Mouse (Mus musculus): Measurements from ENCODE around the gene Lmtk2. TPM values are rescaled to one million over a fixed set of nuclear protein-coding genes. Genes with fewer than 3 reads are reported as not detected.

Gene Lmtk2
- total RNA-seq (2014; rRNA removed): 58.8 and 73.7 TPM in 2 replicates
- 6.5 and 7.1 TPM in 2 replicates for polyA plus RNA-seq (2015; fragmentation: Nextera tagmentation; extraction: Ambion mirVana)

- Histone ChIP-seq H3K9ac (replicated peaks; ENCODE audit: low read length) (peak within 1 kb of the TSS; percentile 95), H3K27me3 (ENCODE audit: insufficient read depth, low read length) (no peaks in the 10 kb centered on the region), H3K9me3 (ENCODE audit: low read length) (no peaks in the 10 kb centered on the region), H3K4me1 (ENCODE audit: insufficient read depth, low read length) (0 out of 2 replicates have a peak, but pooled peaks cover 5% of the 10 kb centered on the region), H3K4me3 (ENCODE audit: low read length) (peak within 1 kb of the TSS; percentile 99), H3K27ac (peak within 1 kb of the TSS; percentile 91), H3K4me2 (ENCODE audit: low read depth, low read length) (peak within 1 kb of the TSS; percentile 73), H3K36me3 (ENCODE audit: insufficient read depth, low read length) (no peaks in the 10 kb centered on the region)
- DNase-seq (ENCODE audit: low spot score) (peak; percentile 97), ATAC-seq (peak; percentile 100)
- TF ChIP-seq CTCF (IDR thresholded peaks at IDR 0.05; ENCODE audit: low read depth): peak; percentile 83
- under 1% methylated on average over 55 of the region's 90 CpGs for WGBS
Observed at GRCm38 (mm10) chr5:144100149-144100935, at the start of gene Lmtk2. Lmtk2 (plus strand) TSS chr5:144100436.

- no peaks in the 10 kb centered on the region for H3K4me1 ChIP-seq (ENCODE audit: insufficient read depth, low read length)
- no peaks in the 10 kb centered on the region for H3K27me3 ChIP-seq (ENCODE audit: insufficient read depth, low read length)
- H3K9ac ChIP-seq (replicated peaks; ENCODE audit: low read length): no peak overlapping the region
- no peak overlapping the region for H3K27ac ChIP-seq
- H3K36me3 ChIP-seq (ENCODE audit: insufficient read depth, low read length): no peaks in the 10 kb centered on the region
- H3K9me3 ChIP-seq (ENCODE audit: low read length): no peaks in the 10 kb centered on the region
- DNase-seq (ENCODE audit: low spot score): no peak
- TF ChIP-seq CTCF (IDR thresholded peaks at IDR 0.05; ENCODE audit: low read depth): peak; percentile 37
- ATAC-seq: no peak
- no peak overlapping the region for H3K4me2 ChIP-seq (ENCODE audit: low read depth, low read length)
- no peak overlapping the region for H3K4me3 ChIP-seq (ENCODE audit: low read length)
Observed at GRCm38 (mm10) chr5:144051268-144051667, 49.0 kb upstream of the Lmtk2 start.

GRCm38 (mm10) chr5:144053450-144053849 lies 46.8 kb upstream of the Lmtk2 start:
- Histone ChIP-seq H3K27me3 (ENCODE audit: insufficient read depth, low read length) (no peaks in the 10 kb centered on the region), H3K27ac (no peak overlapping the region), H3K4me1 (ENCODE audit: insufficient read depth, low read length) (no peaks in the 10 kb centered on the region), H3K4me2 (ENCODE audit: low read depth, low read length) (no peak overlapping the region), H3K36me3 (ENCODE audit: insufficient read depth, low read length) (no peaks in the 10 kb centered on the region), H3K4me3 (ENCODE audit: low read length) (no peak overlapping the region), H3K9me3 (ENCODE audit: low read length) (no peaks in the 10 kb centered on the region), H3K9ac (replicated peaks; ENCODE audit: low read length) (no peak overlapping the region)
- peak; percentile 16 for DNase-seq (ENCODE audit: low spot score)
- 43% methylated on average over 3 of the region's 3 CpGs for WGBS
- no peak for ATAC-seq
- no peak for TF ChIP-seq CTCF (IDR thresholded peaks at IDR 0.05; ENCODE audit: low read depth)

- DNase-seq (ENCODE audit: low spot score): no peak
- H3K4me1 ChIP-seq (ENCODE audit: insufficient read depth, low read length): no peaks in the 10 kb centered on the region
- WGBS: 86% methylated on average over 6 of the region's 6 CpGs
- no peak for TF ChIP-seq CTCF (IDR thresholded peaks at IDR 0.05; ENCODE audit: low read depth)
- H3K4me2 ChIP-seq (ENCODE audit: low read depth, low read length): no peak overlapping the region
- no peak overlapping the region for H3K9ac ChIP-seq (replicated peaks; ENCODE audit: low read length)
- no peaks in the 10 kb centered on the region for H3K9me3 ChIP-seq (ENCODE audit: low read length)
- no peak overlapping the region for H3K4me3 ChIP-seq (ENCODE audit: low read length)
- no peaks in the 10 kb centered on the region for H3K36me3 ChIP-seq (ENCODE audit: insufficient read depth, low read length)
- H3K27ac ChIP-seq: no peak overlapping the region
- H3K27me3 ChIP-seq (ENCODE audit: insufficient read depth, low read length): no peaks in the 10 kb centered on the region
- no peak for ATAC-seq
Observed at GRCm38 (mm10) chr5:144054340-144054739, 45.9 kb upstream of the Lmtk2 start.

- no peak overlapping the region for H3K27ac ChIP-seq
- no peaks in the 10 kb centered on the region for H3K4me1 ChIP-seq (ENCODE audit: insufficient read depth, low read length)
- no peaks in the 10 kb centered on the region for H3K36me3 ChIP-seq (ENCODE audit: insufficient read depth, low read length)
- no peak for TF ChIP-seq CTCF (IDR thresholded peaks at IDR 0.05; ENCODE audit: low read depth)
- H3K9ac ChIP-seq (replicated peaks; ENCODE audit: low read length): no peak overlapping the region
- WGBS: 63% methylated on average over 5 of the region's 5 CpGs
- DNase-seq (ENCODE audit: low spot score) (no peak), ATAC-seq (no peak)
- H3K4me3 ChIP-seq (ENCODE audit: low read length): no peak overlapping the region
- H3K9me3 ChIP-seq (ENCODE audit: low read length): no peaks in the 10 kb centered on the region
- no peaks in the 10 kb centered on the region for H3K27me3 ChIP-seq (ENCODE audit: insufficient read depth, low read length)
- no peak overlapping the region for H3K4me2 ChIP-seq (ENCODE audit: low read depth, low read length)
Observed at GRCm38 (mm10) chr5:144064093-144064492, 36.1 kb upstream of the Lmtk2 start.

- Histone ChIP-seq H3K9me3 (ENCODE audit: low read length) (no peaks in the 10 kb centered on the region), H3K27me3 (ENCODE audit: insufficient read depth, low read length) (no peaks in the 10 kb centered on the region), H3K27ac (no peak overlapping the region), H3K4me2 (ENCODE audit: low read depth, low read length) (no peak overlapping the region), H3K4me1 (ENCODE audit: insufficient read depth, low read length) (no peaks in the 10 kb centered on the region), H3K4me3 (ENCODE audit: low read length) (no peak overlapping the region), H3K9ac (replicated peaks; ENCODE audit: low read length) (no peak overlapping the region), H3K36me3 (ENCODE audit: insufficient read depth, low read length) (no peaks in the 10 kb centered on the region)
- WGBS: 64% methylated on average over 2 of the region's 2 CpGs
- ATAC-seq: no peak
- DNase-seq (ENCODE audit: low spot score): no peak
- TF ChIP-seq CTCF (IDR thresholded peaks at IDR 0.05; ENCODE audit: low read depth): no peak
Observed at GRCm38 (mm10) chr5:144066036-144066435, 34.2 kb upstream of the Lmtk2 start.

- no peak for ATAC-seq
- Histone ChIP-seq H3K9ac (replicated peaks; ENCODE audit: low read length) (no peak overlapping the region), H3K4me2 (ENCODE audit: low read depth, low read length) (no peak overlapping the region), H3K27me3 (ENCODE audit: insufficient read depth, low read length) (no peaks in the 10 kb centered on the region), H3K4me1 (ENCODE audit: insufficient read depth, low read length) (no peaks in the 10 kb centered on the region), H3K9me3 (ENCODE audit: low read length) (no peaks in the 10 kb centered on the region), H3K27ac (no peak overlapping the region), H3K36me3 (ENCODE audit: insufficient read depth, low read length) (no peaks in the 10 kb centered on the region), H3K4me3 (ENCODE audit: low read length) (no peak overlapping the region)
- 85% methylated on average over 1 of the region's 1 CpGs for WGBS
- DNase-seq (ENCODE audit: low spot score): no peak
- no peak for TF ChIP-seq CTCF (IDR thresholded peaks at IDR 0.05; ENCODE audit: low read depth)
Observed at GRCm38 (mm10) chr5:144070064-144070463, 30.2 kb upstream of the Lmtk2 start.

Measured in hindbrain, postnatal 0 days (tissue).